Mouse (Mus musculus): Measurements from ENCODE around the gene Fam131c.

The Fam131c gene

GRCm38 (mm10) chr4:141367997-141368791 is at the start of gene Fam131c:
Gene Fam131c (plus strand): TSS chr4:141368220.
- DNase-seq (ENCODE audit: low read depth, low spot score), result peak; percentile 30

- DNase-seq (ENCODE audit: low read depth, low spot score), result no peak
Measured at GRCm38 (mm10) chr4:141322526-141322925, 45.5 kb upstream of the Fam131c start.

- DNase-seq (ENCODE audit: low read depth, low spot score), result no peak
Measured at GRCm38 (mm10) chr4:141324771-141325191, 43.2 kb upstream of the Fam131c start.

- no peak for DNase-seq (ENCODE audit: low read depth, low spot score)
Measured at GRCm38 (mm10) chr4:141325636-141326035, 42.4 kb upstream of the Fam131c start.

- no peak for DNase-seq (ENCODE audit: low read depth, low spot score)
Measured at GRCm38 (mm10) chr4:141327075-141327474, 40.9 kb upstream of the Fam131c start.

- DNase-seq (ENCODE audit: low read depth, low spot score), result no peak
Measured at GRCm38 (mm10) chr4:141328742-141329141, 39.3 kb upstream of the Fam131c start.

- DNase-seq (ENCODE audit: low read depth, low spot score), result no peak
Measured at GRCm38 (mm10) chr4:141329968-141330367, 38.1 kb upstream of the Fam131c start.

- DNase-seq (ENCODE audit: low read depth, low spot score), result no peak
Measured at GRCm38 (mm10) chr4:141331446-141331845, 36.6 kb upstream of the Fam131c start.

- DNase-seq (ENCODE audit: low read depth, low spot score), result no peak
Measured at GRCm38 (mm10) chr4:141332258-141332657, 35.8 kb upstream of the Fam131c start.

- DNase-seq (ENCODE audit: low read depth, low spot score), result no peak
Measured at GRCm38 (mm10) chr4:141334695-141335094, 33.3 kb upstream of the Fam131c start.

GRCm38 (mm10) chr4:141335263-141335796 is 32.7 kb upstream of the Fam131c start:
- DNase-seq (ENCODE audit: low read depth, low spot score), result no peak

- DNase-seq (ENCODE audit: low read depth, low spot score), result no peak
Measured at GRCm38 (mm10) chr4:141336196-141336595, 31.8 kb upstream of the Fam131c start.

GRCm38 (mm10) chr4:141337986-141338385 is 30.0 kb upstream of the Fam131c start:
- no peak for DNase-seq (ENCODE audit: low read depth, low spot score)

GRCm38 (mm10) chr4:141338853-141339252 is 29.2 kb upstream of the Fam131c start:
- DNase-seq (ENCODE audit: low read depth, low spot score), result peak; percentile 21

GRCm38 (mm10) chr4:141341477-141341876 is 26.5 kb upstream of the Fam131c start:
- DNase-seq (ENCODE audit: low read depth, low spot score), result no peak

- no peak for DNase-seq (ENCODE audit: low read depth, low spot score)
Measured at GRCm38 (mm10) chr4:141343515-141343914, 24.5 kb upstream of the Fam131c start.

GRCm38 (mm10) chr4:141345219-141345618 is 22.8 kb upstream of the Fam131c start:
- DNase-seq (ENCODE audit: low read depth, low spot score), result no peak

GRCm38 (mm10) chr4:141347365-141347797 is 20.6 kb upstream of the Fam131c start:
- no peak for DNase-seq (ENCODE audit: low read depth, low spot score)

GRCm38 (mm10) chr4:141348616-141349015 is 19.4 kb upstream of the Fam131c start:
- DNase-seq (ENCODE audit: low read depth, low spot score), result no peak

- DNase-seq (ENCODE audit: low read depth, low spot score), result no peak
Measured at GRCm38 (mm10) chr4:141350015-141350414, 18.0 kb upstream of the Fam131c start.

GRCm38 (mm10) chr4:141351972-141352371 is 16.0 kb upstream of the Fam131c start:
- DNase-seq (ENCODE audit: low read depth, low spot score), result no peak

- no peak for DNase-seq (ENCODE audit: low read depth, low spot score)
Measured at GRCm38 (mm10) chr4:141352986-141353385, 15.0 kb upstream of the Fam131c start.

GRCm38 (mm10) chr4:141353868-141354267 is 14.2 kb upstream of the Fam131c start:
- no peak for DNase-seq (ENCODE audit: low read depth, low spot score)
